Comparison of ENCODE assay signal across 14 mouse cellular contexts in the genomic region with DNA sequence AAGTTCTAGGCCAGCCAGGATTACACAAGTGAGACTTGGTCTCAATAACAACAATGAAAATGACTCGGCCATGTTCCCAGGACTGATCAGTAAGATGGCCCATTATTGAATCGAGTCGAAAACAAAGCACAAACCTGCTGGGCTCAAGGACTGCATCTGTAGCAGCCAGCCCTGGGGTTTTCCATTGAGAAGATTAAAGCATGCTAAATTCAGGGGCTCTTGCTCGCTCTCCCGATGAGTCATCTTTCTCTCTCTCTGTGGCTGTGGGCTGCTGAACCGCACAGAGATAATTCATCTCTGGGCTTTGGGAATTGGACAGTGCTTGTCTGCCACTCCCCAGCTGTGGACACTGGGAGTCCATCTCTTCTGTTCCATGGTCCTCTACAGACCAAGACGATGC. TPM values are rescaled to one million over a fixed set of nuclear protein-coding genes. Genes with fewer than 3 reads are reported as not detected.
"Had no signal": no experiment of that assay in that cellular context is flagged by ENCODE, and none has a peak within 500 bp of the region (broad histone marks: within the 10 kb centered on the region; RNA-seq: fewer than 3 reads in every experiment).

No protein-coding gene starts in this region.

- H3K4me1 ChIP-seq: limb, embryonic 12.5 days; liver, embryonic 13.5 days had no signal

- H3K4me3 ChIP-seq: limb, embryonic 12.5 days; liver, embryonic 13.5 days; midbrain, embryonic 12.5 days had no signal

- H3K4me2 ChIP-seq: limb, embryonic 12.5 days; liver, embryonic 13.5 days; midbrain, embryonic 12.5 days had no signal

- DNase-seq: kidney, adult 18-20 months; kidney, postnatal 10 days; kidney, postnatal 4 days; liver; liver, embryonic 13.5 days; lung, adult 18-20 months; thymus, postnatal 25 days had no signal

- H3K36me3 ChIP-seq: limb, embryonic 12.5 days; liver, embryonic 13.5 days; midbrain, embryonic 12.5 days had no signal

- H3K27ac ChIP-seq: limb, embryonic 12.5 days; liver, embryonic 13.5 days; midbrain, embryonic 12.5 days; stomach, postnatal 0 days had no signal

- ATAC-seq: midbrain, embryonic 16.5 days had no signal

- H3K9me3 ChIP-seq: limb, embryonic 12.5 days; liver, embryonic 13.5 days; midbrain, embryonic 12.5 days had no signal

- H3K9ac ChIP-seq: limb, embryonic 12.5 days; liver, embryonic 13.5 days; midbrain, embryonic 12.5 days had no signal

RNA-seq across cellular contexts. Expression of a gene that starts 24.9 kb away (rescaled TPM):
- total RNA-seq: megakaryocyte-erythroid progenitor cell, adult 5-6 weeks had no signal

RNA-seq across cellular contexts. Expression of a gene that starts 28.0 kb away (rescaled TPM):
- total RNA-seq: left cerebral cortex, postnatal 10 days had no signal
- polyA plus RNA-seq: urinary bladder, adult 2 months had no signal
